Mouse (Mus musculus) c-Kit-negative CD71-positive TER-119-positive erythroid progenitor cells, embryonic 14.5 days (primary cell): ENCODE measurements around the gene 4933428G20Rik.
A peak's percentile ranks its signal among the peaks of the same experiment; 100 is the strongest.

Source experiments
- DNase-seq: peaks from one replicate; pipeline ENCODE4 v3.0.0-alpha.2; 2013; ENCODE audit warnings: low read depth, low spot score

4933428G20Rik gene

GRCm38 (mm10) chr11:97532950-97533582, 32.9 kb upstream of the 4933428G20Rik start:
- no peak for DNase-seq

DNA sequence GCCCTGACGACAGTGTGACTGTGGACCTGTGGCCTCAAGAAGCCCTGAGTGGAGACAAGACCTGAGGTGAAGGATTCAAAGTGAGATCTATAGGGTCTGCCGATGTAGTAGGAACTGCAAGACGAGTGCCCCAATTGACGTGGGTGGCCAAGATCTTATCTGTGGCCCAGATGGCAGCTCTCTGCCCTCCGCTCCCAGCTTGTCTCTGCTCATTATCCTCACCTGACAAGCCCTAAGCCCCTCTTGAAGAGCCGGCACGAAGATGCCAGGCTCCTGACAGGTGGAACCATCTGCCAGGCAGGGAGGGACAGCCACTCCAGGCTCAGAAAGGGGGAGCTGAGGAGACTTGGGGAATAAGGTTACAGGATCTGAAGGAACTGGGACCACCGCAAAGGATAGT, 32.2 kb upstream of the 4933428G20Rik start:
- DNase-seq = no peak

- peak; percentile 34 for DNase-seq
Observed at GRCm38 (mm10) chr11:97531381-97532260, 31.5 kb upstream of the 4933428G20Rik start.

GRCm38 (mm10) chr11:97530961-97531360, 30.8 kb upstream of the 4933428G20Rik start:
- no peak for DNase-seq

DNA sequence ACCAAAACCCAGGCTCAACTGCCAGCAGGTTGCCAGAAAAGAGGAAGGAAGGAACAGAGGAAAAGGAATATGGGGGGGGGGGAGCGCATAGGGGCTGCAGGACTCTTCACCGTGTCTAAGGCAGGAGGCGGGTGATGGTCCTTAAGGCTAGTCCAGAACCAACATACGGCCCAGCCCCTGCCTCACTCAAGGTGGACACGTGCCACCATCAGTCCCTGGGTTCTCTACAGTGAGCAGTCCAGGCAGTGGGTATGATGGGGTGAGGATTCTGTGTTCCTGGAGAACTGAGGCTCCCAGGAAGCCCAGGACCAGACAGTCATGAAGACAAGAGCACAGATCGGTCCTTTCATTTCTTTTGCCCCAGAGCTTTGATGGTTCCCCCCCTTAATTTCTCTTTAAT, 29.9 kb upstream of the 4933428G20Rik start:
- no peak for DNase-seq

DNA sequence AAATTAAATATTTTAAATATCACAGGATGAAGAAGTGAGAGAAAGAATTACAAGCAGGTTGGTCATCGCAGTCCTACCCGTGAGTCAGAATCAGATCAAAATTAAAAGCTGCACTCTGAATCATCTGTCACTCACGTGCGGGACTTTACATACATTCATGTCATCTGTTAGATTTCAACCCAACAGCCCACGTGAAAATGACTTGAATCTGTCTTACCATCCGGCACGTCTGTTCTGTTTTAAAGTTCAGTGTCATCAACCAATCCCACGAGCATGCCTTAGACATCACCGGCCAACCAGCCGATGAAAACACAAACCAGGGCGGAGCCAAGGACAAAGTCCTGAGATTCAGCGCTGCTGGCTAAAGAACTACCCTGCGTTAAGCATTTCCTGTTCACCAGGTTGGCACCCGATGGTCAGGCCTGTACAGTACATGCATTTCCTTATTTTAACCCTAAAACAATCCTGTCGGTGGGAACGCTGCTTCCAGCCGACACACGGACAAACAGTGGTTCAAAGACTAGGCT, 28.2 kb upstream of the 4933428G20Rik start:
- DNase-seq = no peak

- DNase-seq = no peak
Observed at GRCm38 (mm10) chr11:97525313-97525712, 25.2 kb upstream of the 4933428G20Rik start.

DNA sequence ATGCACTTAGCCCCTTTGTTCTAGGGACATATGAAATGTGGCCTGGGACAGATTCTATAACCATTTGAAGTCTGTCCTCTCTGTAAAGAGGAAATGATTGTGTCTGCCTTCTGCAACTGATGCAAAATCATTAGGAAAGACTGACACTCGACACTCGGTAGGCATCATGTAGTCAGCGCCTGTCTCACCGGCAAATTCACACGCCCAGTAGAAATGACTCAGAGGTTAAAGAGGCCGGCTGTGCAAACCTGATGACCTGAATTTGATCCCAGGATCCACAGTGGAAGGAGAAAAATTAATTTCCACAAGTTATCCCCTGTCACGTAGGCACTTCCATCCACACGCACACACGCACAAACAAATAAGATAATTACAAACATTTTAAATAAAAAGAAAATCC, 24.2 kb upstream of the 4933428G20Rik start:
- no peak for DNase-seq

GRCm38 (mm10) chr11:97523827-97524261, 23.7 kb upstream of the 4933428G20Rik start:
- DNase-seq = no peak

- no peak for DNase-seq
Observed at GRCm38 (mm10) chr11:97523107-97523506, 23.0 kb upstream of the 4933428G20Rik start.

GRCm38 (mm10) chr11:97521741-97522474, 21.8 kb upstream of the 4933428G20Rik start:
- no peak for DNase-seq

- no peak for DNase-seq
Observed at GRCm38 (mm10) chr11:97520541-97520940, 20.4 kb upstream of the 4933428G20Rik start.

DNA sequence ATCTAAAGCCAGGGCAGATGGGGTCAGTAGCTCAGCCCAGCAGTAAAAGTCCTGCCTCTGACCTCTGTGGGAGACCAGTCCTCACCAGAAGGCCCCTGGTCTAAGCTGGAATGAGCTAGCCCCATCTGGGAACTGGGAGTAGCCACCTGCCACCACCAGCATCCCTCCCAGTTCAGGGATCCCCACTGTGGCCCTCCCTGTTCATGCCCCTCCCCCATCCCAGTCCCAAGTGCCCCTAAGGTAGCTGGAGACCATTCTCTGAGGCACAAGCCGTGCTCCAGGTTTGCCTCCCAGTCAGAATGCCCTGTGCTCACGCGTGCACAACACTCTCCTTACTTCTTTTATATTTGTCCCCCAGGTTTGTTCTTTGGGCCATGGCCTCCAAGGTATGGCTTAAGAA, 12.9 kb upstream of the 4933428G20Rik start:
- DNase-seq = no peak

DNA sequence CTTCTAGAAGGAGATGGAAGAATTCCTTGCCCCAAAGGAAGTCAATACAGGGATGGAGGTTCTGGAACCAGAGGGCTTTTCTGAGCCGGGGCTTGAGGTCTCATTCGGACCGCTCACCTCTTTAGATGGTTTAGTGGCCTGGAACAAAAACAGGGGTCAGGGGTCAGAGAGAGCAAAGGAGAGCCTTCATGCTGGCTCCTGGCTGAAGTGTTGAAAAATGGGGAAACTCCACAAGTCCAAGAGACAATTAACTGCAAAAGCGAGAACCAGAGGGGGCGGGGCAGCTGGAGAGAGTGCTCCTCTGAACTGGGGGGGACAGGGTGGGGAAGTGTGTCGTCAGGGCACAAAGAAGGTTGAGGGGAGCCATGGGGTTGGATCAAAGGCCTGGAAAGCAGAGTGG, 12.4 kb upstream of the 4933428G20Rik start:
- DNase-seq = no peak

- no peak for DNase-seq
Observed at GRCm38 (mm10) chr11:97511661-97512369, 11.7 kb upstream of the 4933428G20Rik start.

GRCm38 (mm10) chr11:97510966-97511660, 11.0 kb upstream of the 4933428G20Rik start:
- DNase-seq = peak; percentile 54

DNA sequence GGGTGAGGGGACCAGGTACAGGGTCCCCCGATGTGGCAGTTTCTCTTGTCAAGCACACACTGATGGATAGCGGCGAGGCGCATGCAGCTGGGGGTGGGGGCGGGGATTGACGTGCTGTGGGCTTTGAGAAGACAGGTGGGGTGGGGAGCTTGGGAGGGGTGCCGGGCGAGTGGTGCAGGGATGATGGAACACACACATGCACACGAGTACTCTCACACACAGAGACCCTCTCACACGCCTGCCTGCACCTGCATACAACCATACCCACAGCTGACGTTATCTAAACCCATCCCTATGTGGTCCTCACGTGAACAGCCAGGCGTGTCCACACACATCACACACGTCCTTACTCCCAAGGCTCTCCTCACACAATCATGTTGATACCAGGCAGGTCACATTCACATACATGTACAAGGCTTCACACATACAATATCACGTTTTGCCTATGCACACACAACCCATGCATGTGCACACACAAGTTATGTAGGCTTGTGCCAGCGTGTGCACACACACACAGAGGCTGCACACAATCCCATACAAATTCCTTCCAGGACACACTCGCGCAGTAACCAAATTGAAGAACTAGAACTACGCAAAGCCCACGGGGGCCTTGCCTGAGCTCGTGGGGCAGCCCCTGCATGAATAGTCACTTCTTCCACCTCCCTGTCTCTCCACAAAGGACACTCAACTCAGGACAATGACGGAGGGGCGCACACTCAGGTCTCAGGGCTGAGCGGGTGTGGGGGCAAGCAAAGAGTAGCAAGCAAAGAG, 9.8 kb upstream of the 4933428G20Rik start:
- DNase-seq = no peak

DNA sequence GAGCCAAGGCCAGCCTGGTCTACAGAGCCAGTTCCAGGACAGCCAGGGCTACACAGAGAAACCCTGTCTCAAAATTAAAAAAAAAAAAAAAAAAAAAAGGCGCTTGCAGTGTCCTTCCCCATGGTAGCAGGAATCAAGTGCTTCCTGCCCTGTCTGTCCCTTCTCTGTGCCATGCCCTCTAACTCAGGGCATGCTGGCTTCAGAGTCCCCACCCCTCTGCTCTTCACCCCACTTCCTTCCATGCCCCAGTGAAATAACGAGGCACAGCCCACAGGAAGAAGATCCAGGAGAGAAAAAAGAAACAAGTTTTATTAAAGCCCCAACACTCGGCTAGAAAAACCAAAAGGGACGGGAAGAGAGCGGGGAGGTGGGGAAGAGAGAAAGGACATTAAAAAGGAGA, 8.9 kb upstream of the 4933428G20Rik start:
- DNase-seq = no peak

DNA sequence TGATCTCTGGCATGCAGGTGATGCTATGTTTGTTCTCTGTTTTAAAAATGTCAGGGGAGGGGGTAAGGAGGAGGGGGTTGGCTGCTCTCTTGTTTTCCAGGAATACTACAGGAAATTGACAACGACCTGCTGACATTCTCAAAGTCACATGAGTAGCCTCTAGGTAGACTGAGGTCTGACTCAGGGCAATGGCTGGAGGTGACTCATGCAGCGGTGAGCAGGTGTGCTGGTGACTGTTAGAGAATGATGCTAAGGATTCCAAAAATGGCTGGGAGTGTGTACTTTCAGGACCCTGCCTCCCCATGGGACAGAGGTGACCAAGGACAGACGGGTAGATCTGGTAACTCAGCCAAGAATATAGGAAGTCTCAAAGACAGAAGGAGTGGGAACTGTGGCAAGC, 8.1 kb upstream of the 4933428G20Rik start:
- no peak for DNase-seq

- no peak for DNase-seq
Observed at GRCm38 (mm10) chr11:97506331-97506730, 6.2 kb upstream of the 4933428G20Rik start.
